Mouse (Mus musculus): ENCODE results near the gene Ptprt.

- no peak for TF ChIP-seq EP300 (IDR thresholded peaks at IDR 0.05; ENCODE audit: low read depth)
- no peak for TF ChIP-seq CTCF (IDR thresholded peaks at IDR 0.05; ENCODE audit: low read depth)
Observed at GRCm38 (mm10) chr2:162411014-162411413, 249.9 kb downstream of the Ptprt start.
